Mouse (Mus musculus) erythroblast, embryonic 14.5 days (primary cell): Measurements from ENCODE around the gene Wdr73.

Experiments used
- GATA1 ChIP-seq: IDR thresholded peaks from 2 replicates; pipeline ENCODE4 v1.6.1; 2012; ENCODE audit warnings: low read length, inconsistent platforms, mixed read lengths
- TAL1 ChIP-seq: IDR thresholded peaks from 3 replicates; pipeline ENCODE4 v1.6.1; 2012; ENCODE audit warnings: low read length, inconsistent platforms, mixed read lengths

DNA sequence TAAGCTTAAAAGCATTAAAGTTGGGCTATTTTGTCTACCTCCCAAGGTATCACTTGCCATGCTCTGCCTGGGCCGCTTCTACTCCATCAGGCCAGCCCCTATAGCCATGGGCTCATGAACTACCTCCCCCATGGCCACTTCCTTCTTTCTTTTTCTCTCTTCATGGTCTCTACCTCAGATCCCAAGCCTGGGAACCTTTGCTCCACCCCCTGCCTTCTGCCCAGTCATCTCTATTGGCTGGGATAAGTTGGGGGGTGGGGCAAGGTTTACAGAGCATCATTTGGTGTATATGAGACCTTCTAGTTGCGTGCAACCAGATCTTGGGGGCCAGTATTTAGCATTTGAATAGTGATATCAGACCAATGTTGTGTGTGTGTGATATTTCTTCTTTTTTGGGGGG lies 38.6 kb downstream of the Wdr73 start:
- TF ChIP-seq GATA1 (no peak), TAL1 (no peak)
